Mouse (Mus musculus): ENCODE results near the gene Olfr1231. TPM values are rescaled to one million over a fixed set of nuclear protein-coding genes. Genes with fewer than 3 reads are reported as not detected.

The Olfr1231 gene
- polyA plus RNA-seq (2017; shearing (Covaris generic)) = under 1 TPM in 1 of 2 experiments, not detected in 1; 0.34 TPM

DNA sequence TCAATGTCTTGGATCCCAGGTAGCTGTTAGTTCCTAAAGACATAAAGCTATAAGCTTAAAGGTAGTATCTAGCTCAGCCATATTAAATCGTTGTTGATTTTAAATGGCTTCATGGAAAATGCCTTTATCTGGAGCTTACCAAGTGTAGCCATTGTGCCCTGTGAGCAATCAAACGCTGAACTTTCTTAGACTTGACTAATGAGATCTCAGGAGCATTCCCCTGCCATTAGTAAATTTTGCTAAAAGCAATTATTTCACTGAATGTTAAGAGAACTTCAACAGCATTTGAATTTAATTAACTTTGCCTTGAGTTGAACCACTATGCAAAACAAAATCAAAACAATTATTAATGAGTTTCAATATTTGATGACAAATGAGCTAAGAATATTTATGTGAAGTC lies at the start of gene Olfr1231:
TSS of gene Olfr1231 (minus strand) at position 101 of the 400 bp plus-strand sequence.

DNA sequence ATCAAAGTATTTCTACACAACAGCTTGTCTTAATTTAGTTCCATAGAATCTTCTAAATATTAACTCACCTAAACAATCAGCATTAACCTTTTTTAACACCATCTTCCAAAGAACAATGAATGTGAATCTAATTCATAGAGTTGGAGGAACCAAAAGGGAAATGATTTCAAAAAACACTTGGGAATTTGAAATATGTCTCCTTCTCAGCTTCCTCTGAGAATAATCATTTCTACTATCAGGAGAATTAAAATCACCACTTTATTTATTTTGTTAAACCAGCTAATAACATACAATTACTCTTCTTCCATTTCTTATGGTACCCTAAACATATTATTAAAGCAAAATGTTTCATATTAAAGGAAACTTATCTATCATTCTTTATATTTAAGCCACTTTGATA lies 35.4 kb upstream of the Olfr1231 start, which contains the start of gene Olfr1233:
TSS of gene Olfr1233 (minus strand) at position 101 of the 400 bp plus-strand sequence.

DNA sequence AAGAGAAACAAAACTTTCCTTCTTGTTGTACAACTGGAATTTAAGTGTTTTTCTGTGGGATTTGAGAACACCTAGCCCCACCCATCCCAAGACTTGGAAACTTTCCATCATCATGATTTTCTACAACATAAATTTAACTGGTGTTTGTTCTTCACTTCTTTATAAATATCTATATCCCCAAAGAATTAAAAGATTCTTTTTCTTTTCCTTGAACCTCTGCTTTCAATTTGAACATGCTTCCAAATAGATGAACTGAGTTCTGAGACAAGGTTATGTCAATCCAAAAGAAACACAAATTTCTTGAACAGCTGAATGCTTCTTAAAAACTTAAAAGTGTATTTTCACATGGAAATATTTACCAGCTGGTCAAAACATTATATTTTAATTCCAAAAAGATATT lies 22.7 kb upstream of the Olfr1231 start, which contains the start of gene Olfr1232:
TSS of gene Olfr1232 (minus strand) at position 101 of the 400 bp plus-strand sequence.

DNA sequence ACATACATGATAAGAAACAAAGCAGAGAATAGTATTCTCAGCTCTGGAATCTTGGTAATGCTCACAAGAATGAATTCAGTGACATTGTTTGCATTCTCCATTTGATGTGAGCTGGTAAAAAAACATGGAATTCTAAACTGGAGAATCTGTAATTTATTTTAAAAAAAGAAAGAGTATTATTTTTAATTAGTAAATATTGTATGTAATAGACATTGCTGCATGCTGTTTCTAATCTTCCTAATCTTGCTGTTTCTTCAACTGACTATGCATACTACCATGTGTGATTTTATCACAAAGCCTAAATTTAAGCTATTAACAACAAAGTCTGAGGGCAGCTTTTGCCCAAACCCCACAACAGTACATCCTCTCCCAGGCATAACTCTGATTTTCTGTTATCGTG lies 9.7 kb downstream of the Olfr1231 start, which contains the start of gene Olfr1230:
TSS of gene Olfr1230 (minus strand) at position 101 of the 400 bp plus-strand sequence.

DNA sequence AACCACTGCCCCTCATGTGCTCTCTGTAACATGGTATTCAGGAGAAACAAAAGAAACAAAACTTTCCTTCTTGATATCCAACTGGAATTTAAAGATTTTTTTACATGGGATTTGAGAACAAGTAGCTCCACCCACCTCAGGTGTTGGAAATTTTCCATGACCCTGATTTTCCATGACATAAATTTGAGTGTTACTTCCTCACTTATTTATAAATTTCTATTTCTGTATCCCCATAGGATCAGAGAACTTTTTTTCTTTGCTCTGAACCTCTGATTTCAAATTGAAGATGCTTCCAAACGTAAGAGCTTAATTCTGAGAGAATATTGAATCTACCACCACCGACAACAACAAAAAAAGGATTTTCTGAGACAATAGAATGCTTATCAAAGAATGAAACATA lies 19.0 kb downstream of the Olfr1231 start, which contains the start of gene Olfr1229:
TSS of gene Olfr1229 (minus strand) at position 101 of the 400 bp plus-strand sequence.

DNA sequence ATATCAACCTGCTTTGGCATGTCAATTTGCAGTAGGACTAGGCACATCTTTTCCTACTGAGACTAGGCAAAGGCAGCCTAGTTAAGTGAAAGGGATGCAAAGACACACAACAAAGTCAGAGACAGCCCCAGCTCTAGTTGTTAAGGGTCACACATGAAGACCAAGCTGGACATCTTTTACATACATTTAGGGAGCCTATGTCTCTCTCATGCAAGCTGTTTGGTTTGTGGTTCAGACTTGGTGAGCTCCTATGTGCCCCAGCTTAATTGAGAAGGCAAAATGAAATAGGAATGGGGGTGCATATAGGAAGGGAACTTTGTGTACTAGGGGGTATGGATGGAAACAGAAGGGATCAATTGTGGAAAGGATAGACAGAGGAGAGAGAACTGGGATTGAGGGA lies 52.9 kb downstream of the Olfr1231 start, which contains the start of gene Olfr1228:
TSS of gene Olfr1228 (minus strand) at position 101 of the 400 bp plus-strand sequence.

Other genes with a start within 250 kb of the Olfr1231 start
- not detected for gene Olfr1218, start 245.9 kb downstream of the Olfr1231 start, polyA plus RNA-seq (2017; shearing (Covaris generic))
- not detected for gene Olfr1219, start 223.6 kb downstream of the Olfr1231 start, polyA plus RNA-seq (2017; shearing (Covaris generic))
- gene Olfr1220, start 200.2 kb downstream of the Olfr1231 start, polyA plus RNA-seq (2017; shearing (Covaris generic)) = under 1 TPM; 0.08 to 0.62 TPM
- not detected for gene Olfr1221, start 189.8 kb downstream of the Olfr1231 start, polyA plus RNA-seq (2017; shearing (Covaris generic))
- not detected for gene Olfr1222, start 174.0 kb downstream of the Olfr1231 start, polyA plus RNA-seq (2017; shearing (Covaris generic))
- gene Olfr1223, start 155.5 kb downstream of the Olfr1231 start, polyA plus RNA-seq (2017; shearing (Covaris generic)) = under 1 TPM in 1 of 2 experiments, not detected in 1; 0.30 TPM
- gene Olfr1224-ps1, start 143.0 kb downstream of the Olfr1231 start, polyA plus RNA-seq (2017; shearing (Covaris generic)) = not detected
- gene Olfr1225, start 132.4 kb downstream of the Olfr1231 start, polyA plus RNA-seq (2017; shearing (Covaris generic)) = under 1 TPM; 0.06 to 0.77 TPM
- gene Olfr1226, start 107.0 kb downstream of the Olfr1231 start, polyA plus RNA-seq (2017; shearing (Covaris generic)) = not detected
- gene Olfr1228, start 53.0 kb downstream of the Olfr1231 start, polyA plus RNA-seq (2017; shearing (Covaris generic)) = 1 to 10 TPM in 1 of 2 experiments, under 1 TPM in 1; 0.42 to 1.1 TPM
- gene Olfr1229, start 19.1 kb downstream of the Olfr1231 start, polyA plus RNA-seq (2017; shearing (Covaris generic)) = not detected
- gene Olfr1230, start 9.8 kb downstream of the Olfr1231 start, polyA plus RNA-seq (2017; shearing (Covaris generic)) = not detected
- gene Olfr1232, start 22.6 kb upstream of the Olfr1231 start, polyA plus RNA-seq (2017; shearing (Covaris generic)) = not detected
- gene Olfr1233, start 35.3 kb upstream of the Olfr1231 start, polyA plus RNA-seq (2017; shearing (Covaris generic)) = under 1 TPM; 0.06 to 0.67 TPM
- under 1 TPM in 1 of 2 experiments, not detected in 1; 0.23 TPM for gene Olfr1234, start 57.8 kb upstream of the Olfr1231 start, polyA plus RNA-seq (2017; shearing (Covaris generic))
- under 1 TPM in 1 of 2 experiments, not detected in 1; 0.11 TPM for gene Olfr1238, start 102.6 kb upstream of the Olfr1231 start, polyA plus RNA-seq (2017; shearing (Covaris generic))
- not detected for gene Olfr1239, start 113.3 kb upstream of the Olfr1231 start, polyA plus RNA-seq (2017; shearing (Covaris generic))
- gene Olfr1240, start 135.9 kb upstream of the Olfr1231 start, polyA plus RNA-seq (2017; shearing (Covaris generic)) = not detected
- not detected for gene Olfr1241, start 180.1 kb upstream of the Olfr1231 start, polyA plus RNA-seq (2017; shearing (Covaris generic))
- not detected for gene Olfr1242, start 191.3 kb upstream of the Olfr1231 start, polyA plus RNA-seq (2017; shearing (Covaris generic))
- gene Olfr1243, start 224.4 kb upstream of the Olfr1231 start, polyA plus RNA-seq (2017; shearing (Covaris generic)) = not detected

Data from inflammation-experienced regulatory T-cells (primary cell).